Mouse (Mus musculus): ENCODE measurements at regions not wholly inside any gene's neighbourhood (a gene's known extent, or its start where the extent isn't known, plus 50 kb on each side); places are given as distances from the start of the nearest gene placed in this dataset.

- Histone ChIP-seq H3K4me1 (ENCODE audit: control insufficient read depth, insufficient read depth, low read length) (no peaks in the 10 kb centered on the region), H3K27ac (ENCODE audit: control insufficient read depth, insufficient read depth, low read depth, low read length, poor library complexity) (no peak overlapping the region), H3K4me3 (replicated peaks; ENCODE audit: control insufficient read depth, low read depth, low read length) (no peak overlapping the region)
- WGBS = 43% methylated on average over 6 of the region's 6 CpGs
- TF ChIP-seq POLR2A (IDR thresholded peaks at IDR 0.05; ENCODE audit: borderline replicate concordance, control insufficient read depth, low read depth, low read length) (no peak), CTCF (IDR thresholded peaks at IDR 0.05; ENCODE audit: control insufficient read depth, insufficient read depth, low read length) (no peak)
These were observed 366.1 kb downstream of the Rergl start for GRCm38 (mm10) chr6:139135693-139136092.

- Histone ChIP-seq H3K27ac (ENCODE audit: control insufficient read depth, insufficient read depth, low read depth, low read length, poor library complexity) (no peak overlapping the region), H3K4me1 (ENCODE audit: control insufficient read depth, insufficient read depth, low read length) (no peaks in the 10 kb centered on the region), H3K4me3 (replicated peaks; ENCODE audit: control insufficient read depth, low read depth, low read length) (no peak overlapping the region)
- TF ChIP-seq POLR2A (IDR thresholded peaks at IDR 0.05; ENCODE audit: borderline replicate concordance, control insufficient read depth, low read depth, low read length) (no peak), CTCF (IDR thresholded peaks at IDR 0.05; ENCODE audit: control insufficient read depth, insufficient read depth, low read length) (no peak)
- WGBS = 84% methylated on average over 15 of the region's 15 CpGs
These were observed 369.6 kb downstream of the Rergl start for GRCm38 (mm10) chr6:139132083-139132679.

DNA sequence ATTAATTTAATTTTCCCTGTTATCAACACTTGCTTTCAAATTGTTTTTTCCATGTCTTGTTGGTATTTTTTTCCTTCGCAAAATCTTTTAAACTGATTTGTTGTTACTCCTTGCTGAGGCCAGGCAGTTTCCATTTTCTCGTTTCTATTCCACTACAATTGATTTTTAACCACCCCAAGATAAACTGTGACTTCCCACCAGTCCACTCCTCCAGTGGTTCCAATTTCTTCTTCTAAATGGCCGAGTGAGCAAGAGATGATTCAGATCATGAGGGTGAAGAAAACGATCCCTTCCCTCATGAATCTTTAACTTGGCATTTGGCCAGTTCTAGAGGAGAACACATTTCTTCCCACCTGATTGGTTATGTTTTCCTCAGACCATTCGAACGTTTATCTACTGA is 393.5 kb downstream of the Rergl start:
- H3K4me1 ChIP-seq (ENCODE audit: control insufficient read depth, insufficient read depth, low read length) = no peaks in the 10 kb centered on the region
- no peak overlapping the region for H3K27ac ChIP-seq (ENCODE audit: control insufficient read depth, insufficient read depth, low read depth, low read length, poor library complexity)
- 63% methylated on average over 6 of the region's 6 CpGs for WGBS
- no peak for TF ChIP-seq CTCF (IDR thresholded peaks at IDR 0.05; ENCODE audit: control insufficient read depth, insufficient read depth, low read length)
- TF ChIP-seq POLR2A (IDR thresholded peaks at IDR 0.05; ENCODE audit: borderline replicate concordance, control insufficient read depth, low read depth, low read length) = no peak
- H3K4me3 ChIP-seq (replicated peaks; ENCODE audit: control insufficient read depth, low read depth, low read length) = no peak overlapping the region

- Histone ChIP-seq H3K27ac (ENCODE audit: control insufficient read depth, insufficient read depth, low read depth, low read length, poor library complexity) (no peak overlapping the region), H3K4me1 (ENCODE audit: control insufficient read depth, insufficient read depth, low read length) (no peaks in the 10 kb centered on the region), H3K4me3 (replicated peaks; ENCODE audit: control insufficient read depth, low read depth, low read length) (no peak overlapping the region)
- TF ChIP-seq CTCF (IDR thresholded peaks at IDR 0.05; ENCODE audit: control insufficient read depth, insufficient read depth, low read length) (no peak), POLR2A (IDR thresholded peaks at IDR 0.05; ENCODE audit: borderline replicate concordance, control insufficient read depth, low read depth, low read length) (no peak)
- WGBS = 53% methylated on average over 3 of the region's 3 CpGs
These were observed 398.4 kb downstream of the Rergl start for GRCm38 (mm10) chr6:139103397-139103796.

DNA sequence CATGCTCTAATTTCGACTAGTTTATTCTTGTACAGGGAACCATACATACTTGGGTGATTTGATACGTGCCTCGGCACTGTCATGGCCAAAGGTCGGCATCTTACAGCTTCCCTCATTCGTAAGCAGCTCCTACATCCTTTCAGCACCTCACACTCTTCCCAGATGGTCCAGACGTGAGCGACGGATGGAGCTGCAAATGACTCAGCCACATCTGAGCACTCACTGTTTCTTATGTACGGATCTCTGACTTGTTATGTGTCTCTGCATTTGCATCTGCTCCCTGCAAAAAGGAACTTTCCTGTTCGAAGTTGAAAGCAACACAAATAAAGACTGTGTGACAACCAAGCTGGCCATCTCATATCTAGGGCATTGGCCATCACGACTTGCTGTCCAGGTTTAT is 402.5 kb downstream of the Rergl start:
- TF ChIP-seq CTCF (IDR thresholded peaks at IDR 0.05; ENCODE audit: control insufficient read depth, insufficient read depth, low read length) (no peak), POLR2A (IDR thresholded peaks at IDR 0.05; ENCODE audit: borderline replicate concordance, control insufficient read depth, low read depth, low read length) (no peak)
- H3K4me3 ChIP-seq (replicated peaks; ENCODE audit: control insufficient read depth, low read depth, low read length) = no peak overlapping the region
- H3K27ac ChIP-seq (ENCODE audit: control insufficient read depth, insufficient read depth, low read depth, low read length, poor library complexity) = no peak overlapping the region
- 82% methylated on average over 11 of the region's 11 CpGs for WGBS
- H3K4me1 ChIP-seq (ENCODE audit: control insufficient read depth, insufficient read depth, low read length) = no peaks in the 10 kb centered on the region

GRCm38 (mm10) chr6:139075433-139075832 is 417.1 kb upstream of the Igbp1b start:
- Histone ChIP-seq H3K27ac (ENCODE audit: control insufficient read depth, insufficient read depth, low read depth, low read length, poor library complexity) (no peak overlapping the region), H3K4me3 (replicated peaks; ENCODE audit: control insufficient read depth, low read depth, low read length) (no peak overlapping the region), H3K4me1 (ENCODE audit: control insufficient read depth, insufficient read depth, low read length) (no peaks in the 10 kb centered on the region)
- no peak for TF ChIP-seq CTCF (IDR thresholded peaks at IDR 0.05; ENCODE audit: control insufficient read depth, insufficient read depth, low read length)
- no peak for TF ChIP-seq POLR2A (IDR thresholded peaks at IDR 0.05; ENCODE audit: borderline replicate concordance, control insufficient read depth, low read depth, low read length)
- 72% methylated on average over 4 of the region's 4 CpGs for WGBS

DNA sequence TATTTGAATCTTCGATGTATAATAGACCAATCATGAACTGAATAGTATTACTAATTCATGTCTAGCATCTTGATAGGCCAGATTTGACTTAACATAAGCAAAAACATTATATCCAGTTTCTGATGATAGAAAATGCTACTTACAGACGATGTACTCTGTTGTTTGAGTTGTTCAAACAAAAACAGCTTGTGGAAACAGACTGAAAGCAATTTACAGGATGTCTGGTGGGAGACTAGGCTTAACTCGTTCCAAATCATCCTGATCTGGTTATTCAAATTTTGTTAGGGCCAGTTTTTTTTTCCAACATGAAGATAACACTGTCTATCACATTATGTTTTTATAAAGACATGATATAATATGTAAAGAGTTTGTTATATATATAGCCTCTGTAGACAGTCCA is 369.4 kb upstream of the Igbp1b start:
- Histone ChIP-seq H3K4me1 (ENCODE audit: control insufficient read depth, insufficient read depth, low read length) (no peaks in the 10 kb centered on the region), H3K27ac (ENCODE audit: control insufficient read depth, insufficient read depth, low read depth, low read length, poor library complexity) (no peak overlapping the region), H3K4me3 (replicated peaks; ENCODE audit: control insufficient read depth, low read depth, low read length) (no peak overlapping the region)
- TF ChIP-seq CTCF (IDR thresholded peaks at IDR 0.05; ENCODE audit: control insufficient read depth, insufficient read depth, low read length) (no peak), POLR2A (IDR thresholded peaks at IDR 0.05; ENCODE audit: borderline replicate concordance, control insufficient read depth, low read depth, low read length) (no peak)
- WGBS = 49% methylated on average over 3 of the region's 3 CpGs

DNA sequence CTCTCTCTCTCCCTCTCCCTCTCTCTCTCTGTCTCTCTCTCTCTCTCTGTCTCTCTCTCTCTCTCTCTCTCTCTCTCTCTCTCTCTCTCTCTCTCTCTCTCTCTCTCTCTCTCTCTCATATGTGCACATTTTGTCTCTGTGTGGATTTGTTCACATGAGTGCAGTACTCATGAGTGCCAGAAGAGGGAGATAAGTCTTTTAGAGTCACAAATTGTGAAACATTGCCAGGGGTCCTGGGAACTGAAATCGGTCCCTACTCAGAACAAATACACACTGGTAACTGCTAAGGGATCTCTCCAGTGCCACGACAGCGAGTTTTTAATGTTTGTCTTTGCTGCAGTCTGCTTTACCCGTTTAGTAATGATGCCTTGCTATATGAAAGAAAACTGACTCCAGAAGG is 356.2 kb upstream of the Igbp1b start:
- Histone ChIP-seq H3K4me1 (ENCODE audit: control insufficient read depth, insufficient read depth, low read length) (no peaks in the 10 kb centered on the region), H3K27ac (ENCODE audit: control insufficient read depth, insufficient read depth, low read depth, low read length, poor library complexity) (no peak overlapping the region), H3K4me3 (replicated peaks; ENCODE audit: control insufficient read depth, low read depth, low read length) (no peak overlapping the region)
- TF ChIP-seq POLR2A (IDR thresholded peaks at IDR 0.05; ENCODE audit: borderline replicate concordance, control insufficient read depth, low read depth, low read length) (no peak), CTCF (IDR thresholded peaks at IDR 0.05; ENCODE audit: control insufficient read depth, insufficient read depth, low read length) (no peak)
- WGBS = 77% methylated on average over 4 of the region's 4 CpGs

GRCm38 (mm10) chr6:139010501-139010900 is 352.2 kb upstream of the Igbp1b start:
- H3K27ac ChIP-seq (ENCODE audit: control insufficient read depth, insufficient read depth, low read depth, low read length, poor library complexity) = no peak overlapping the region
- no peak for TF ChIP-seq CTCF (IDR thresholded peaks at IDR 0.05; ENCODE audit: control insufficient read depth, insufficient read depth, low read length)
- TF ChIP-seq POLR2A (IDR thresholded peaks at IDR 0.05; ENCODE audit: borderline replicate concordance, control insufficient read depth, low read depth, low read length) = no peak
- H3K4me1 ChIP-seq (ENCODE audit: control insufficient read depth, insufficient read depth, low read length) = no peaks in the 10 kb centered on the region
- H3K4me3 ChIP-seq (replicated peaks; ENCODE audit: control insufficient read depth, low read depth, low read length) = no peak overlapping the region
- WGBS = 71% methylated on average over 4 of the region's 4 CpGs
